Mouse (Mus musculus) urinary bladder, adult 18-20 months (tissue): ENCODE measurements around the gene Olfr891.
"Not testable (repeated sequence)": the region's sequence is repeated elsewhere in the genome, so short reads cannot be mapped to it uniquely, and the experiment has no call there.

Source experiments
- DNase-seq, 2 experiments: peaks; one replicate each; pipeline ENCODE4 v3.0.0; 2022; ENCODE audit warnings: low spot score in 2 of 2, mixed read lengths in 2 of 2

Olfr891 gene

DNA sequence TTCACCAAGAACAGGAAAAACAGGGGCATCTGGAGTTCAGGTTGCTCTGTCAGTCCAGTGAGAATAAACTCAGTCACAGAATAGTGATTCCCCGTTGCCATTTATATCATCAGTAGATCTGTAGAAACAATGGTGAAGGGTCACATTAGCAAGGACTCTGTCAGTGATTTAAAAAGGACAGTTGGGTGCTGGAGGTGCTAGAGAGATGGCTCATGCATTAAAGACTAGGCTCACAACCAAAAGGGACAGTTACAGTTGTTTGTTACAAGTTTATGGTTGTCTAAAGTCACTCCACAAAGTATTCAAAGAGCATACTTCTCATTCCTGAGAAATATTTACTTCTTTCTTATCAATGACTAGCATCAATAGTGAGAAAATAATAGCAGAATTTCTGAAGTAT, at the start of gene Olfr891:
TSS of gene Olfr891 (minus strand) at position 101 of the 400 bp plus-strand sequence.
- no peak for DNase-seq

DNA sequence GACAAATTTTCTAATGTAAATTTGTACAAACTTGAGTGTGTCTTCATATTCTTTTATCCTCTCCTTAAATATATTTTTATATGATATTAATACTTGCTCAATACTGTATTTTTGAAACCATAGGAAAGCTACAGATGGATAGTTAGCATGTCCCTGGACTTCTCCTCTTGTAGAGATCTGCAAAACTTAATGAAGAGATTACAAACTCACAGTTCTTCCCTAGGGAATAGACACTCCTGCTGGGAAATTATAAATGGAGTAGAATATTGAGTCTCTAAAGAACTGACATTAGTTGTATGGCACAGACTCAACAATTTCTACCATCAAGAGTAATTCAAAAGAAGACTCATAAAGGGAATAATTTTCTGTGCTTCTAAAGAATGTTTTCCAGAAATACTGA, 37.1 kb upstream of the Olfr891 start, which contains the start of gene Olfr894:
TSS of gene Olfr894 (plus strand) at position 301 of the 400 bp plus-strand sequence.
- DNase-seq: no peak

DNA sequence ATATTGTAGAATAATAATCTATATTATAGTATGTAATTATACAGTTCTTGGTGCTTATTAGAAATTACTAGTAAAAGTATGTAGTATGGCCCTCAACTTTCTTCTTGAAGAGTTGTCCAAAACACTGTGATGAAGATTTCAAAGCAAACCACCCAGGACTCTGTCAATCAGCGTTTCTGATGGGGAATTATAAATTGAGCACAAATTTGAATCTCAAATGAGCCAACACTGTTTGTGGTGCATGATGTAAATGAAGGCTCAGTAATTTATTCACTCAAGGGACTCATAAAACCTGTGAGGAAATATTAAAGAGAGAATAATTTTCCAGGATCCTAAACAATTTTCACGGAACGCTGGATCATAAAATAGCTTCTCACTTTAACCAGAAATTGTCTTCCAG, 27.4 kb upstream of the Olfr891 start, which contains the start of gene Olfr893:
TSS of gene Olfr893 (plus strand) at position 301 of the 400 bp plus-strand sequence.
- DNase-seq: no peak

DNA sequence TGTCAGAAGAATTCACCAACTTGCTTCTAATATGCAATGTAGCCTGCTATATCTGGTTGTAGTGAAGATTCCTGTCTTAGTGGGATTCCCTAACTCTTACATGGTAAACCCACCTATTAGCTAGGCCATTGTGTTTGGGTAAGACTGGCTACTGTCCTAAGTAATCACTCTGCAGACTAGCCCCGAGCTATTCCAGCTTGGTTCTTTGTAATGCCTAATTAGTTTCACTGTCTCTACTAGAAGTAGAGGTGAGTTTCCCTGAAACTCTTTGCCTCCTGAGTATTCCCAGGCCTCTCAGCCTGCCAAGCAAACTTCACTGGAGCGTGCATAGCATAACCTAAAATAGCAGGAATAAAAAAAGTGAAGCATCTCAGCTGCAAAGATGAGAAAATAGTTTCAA, 12.3 kb downstream of the Olfr891 start:
- DNase-seq: not testable (repeated sequence)

DNA sequence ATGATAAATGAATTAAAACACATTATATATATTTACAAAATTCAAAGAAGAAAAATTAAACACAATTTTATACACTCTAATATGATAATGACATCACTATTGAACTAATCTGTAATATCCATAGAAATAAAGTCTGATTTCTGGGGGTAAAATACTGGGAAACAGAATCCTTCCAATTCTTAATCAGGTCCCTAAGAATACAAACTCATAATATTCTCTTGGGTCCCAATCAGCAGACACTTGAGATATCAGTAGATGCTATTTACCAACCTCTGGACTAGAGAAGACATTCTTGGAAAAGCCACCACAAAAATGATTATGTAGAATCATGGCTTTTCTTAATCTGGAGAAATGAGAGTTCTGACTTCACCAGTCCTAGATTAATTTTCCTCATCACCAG, 38.4 kb downstream of the Olfr891 start, which contains the start of gene Olfr890:
TSS of gene Olfr890 (plus strand) at position 301 of the 400 bp plus-strand sequence.
- DNase-seq: no peak
